Mouse (Mus musculus) midbrain, embryonic 16.5 days (tissue): ENCODE measurements at regions not wholly inside any gene's neighbourhood (a gene's known extent, or its start where the extent isn't known, plus 50 kb on each side); places are given as distances from the start of the nearest gene placed in this dataset.

ENCODE experiments used
- ATAC-seq: fragments of 200-750 bp; cut with Nextera tagmentation; 2 replicates; pipeline ENCODE4 v1.8.0; 2017; ENCODE audit warnings: moderate TSS enrichment
- H3K27ac ChIP-seq: fragments of 300-500 bp; sonication (generic); 2 replicates; pipeline ENCODE4 v1.5.1; 2014; ENCODE audit warnings: mild to moderate bottlenecking, low read length, mixed read lengths
- H3K27me3 ChIP-seq: fragments of 300-500 bp; sonication (generic); 2 replicates; pipeline ENCODE4 v1.6.1; 2014; ENCODE audit warnings: low read depth, low read length, mixed read lengths; ENCODE audit not compliant: control insufficient read depth, insufficient read depth
- H3K36me3 ChIP-seq: fragments of 300-500 bp; sonication (generic); 2 replicates; pipeline ENCODE4 v1.6.1; 2014; ENCODE audit warnings: mild to moderate bottlenecking, low read length, moderate library complexity, mixed read lengths; ENCODE audit not compliant: control insufficient read depth, insufficient read depth
- H3K4me1 ChIP-seq: fragments of 300-500 bp; sonication (generic); 2 replicates; pipeline ENCODE4 v1.6.1; 2014; ENCODE audit warnings: mild to moderate bottlenecking, low read length, mixed read lengths; ENCODE audit not compliant: control insufficient read depth, insufficient read depth
- H3K4me2 ChIP-seq: fragments of 300-500 bp; sonication (generic); 2 replicates; pipeline ENCODE4 v1.6.1; 2014; ENCODE audit warnings: mild to moderate bottlenecking, low read length, mixed read lengths
- H3K4me3 ChIP-seq: fragments of 300-500 bp; sonication (generic); 2 replicates; pipeline ENCODE4 v1.5.1; 2014; ENCODE audit warnings: low read depth, mild to moderate bottlenecking, low read length, moderate library complexity, mixed read lengths
- H3K9ac ChIP-seq: fragments of 300-500 bp; sonication (generic); 2 replicates; pipeline ENCODE4 v1.6.1; 2014; ENCODE audit warnings: low read depth, low read length, mixed read lengths
- H3K9me3 ChIP-seq: fragments of 300-500 bp; sonication (generic); replicated peaks from 2 replicates; pipeline ENCODE4 v1.6.1; 2014; ENCODE audit warnings: mild to moderate bottlenecking, low read length, mixed read lengths; ENCODE audit not compliant: control insufficient read depth, poor library complexity, severe bottlenecking
- WGBS: fragments of 180-500 bp; shearing (Covaris S2); extraction: QIAGEN DNeasy Blood & Tissue Kit; methylation state at CpG from one replicate; pipeline ENCODE4 v1.1.7; 2014; 5-methylcytosine and 5-hydroxymethylcytosine counted together

GRCm38 (mm10) chr13:40423051-40423450 is 61.8 kb upstream of the Ofcc1 start:
- Histone ChIP-seq H3K4me2 (no peak overlapping the region), H3K27ac (no peak overlapping the region), H3K9ac (no peak overlapping the region), H3K36me3 (no peaks in the 10 kb centered on the region), H3K4me3 (no peak overlapping the region), H3K27me3 (no peaks in the 10 kb centered on the region), H3K4me1 (no peaks in the 10 kb centered on the region), H3K9me3 (no peaks in the 10 kb centered on the region)
- WGBS, result 56% methylated on average over 3 of the region's 3 CpGs
- no peak for ATAC-seq

DNA sequence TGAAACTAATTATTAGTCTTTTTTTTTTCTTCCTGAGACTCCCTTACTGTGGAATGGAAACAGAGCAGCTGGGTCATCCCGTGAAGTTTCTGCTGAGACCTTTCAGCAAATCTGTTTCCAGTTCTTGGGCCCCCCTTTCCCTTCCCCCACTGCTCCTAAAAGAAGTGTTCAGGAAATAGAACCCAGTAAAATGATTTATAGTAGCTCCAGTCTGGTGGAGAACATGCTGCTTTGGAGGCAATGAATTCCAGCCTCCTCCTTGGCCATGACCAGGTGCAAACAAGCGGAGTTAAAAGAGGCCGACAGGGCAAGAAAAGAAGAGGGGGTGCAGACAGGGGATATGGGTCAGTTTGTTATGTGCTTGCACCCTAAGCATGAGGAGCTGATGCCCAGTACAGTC is 56.6 kb upstream of the Ofcc1 start:
- no peak overlapping the region for H3K4me2 ChIP-seq
- H3K27ac ChIP-seq, result no peak overlapping the region
- no peaks in the 10 kb centered on the region for H3K27me3 ChIP-seq
- H3K36me3 ChIP-seq, result no peaks in the 10 kb centered on the region
- H3K4me1 ChIP-seq, result no peaks in the 10 kb centered on the region
- H3K9ac ChIP-seq, result no peak overlapping the region
- no peak overlapping the region for H3K4me3 ChIP-seq
- H3K9me3 ChIP-seq, result no peaks in the 10 kb centered on the region
- 82% methylated on average over 3 of the region's 3 CpGs for WGBS
- no peak for ATAC-seq

DNA sequence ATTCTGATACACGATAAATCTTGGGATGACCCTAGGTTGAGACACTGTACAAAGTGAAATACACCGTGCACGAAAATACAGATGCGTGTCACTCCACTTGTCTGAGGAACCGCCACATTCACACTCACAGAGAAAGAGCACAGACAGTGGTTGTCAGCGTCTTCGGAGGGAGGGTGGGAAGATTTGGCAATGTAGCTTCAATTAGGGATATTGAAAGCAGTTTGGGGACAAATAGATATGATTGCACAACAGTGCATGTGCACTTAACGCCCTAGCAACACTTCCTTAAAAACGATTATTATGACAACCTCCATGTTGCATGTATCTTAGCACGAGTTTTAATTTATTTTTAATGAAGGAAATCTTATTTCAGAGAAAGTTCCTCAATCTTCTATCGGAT is 51.8 kb upstream of the Ofcc1 start:
- H3K36me3 ChIP-seq, result no peaks in the 10 kb centered on the region
- no peaks in the 10 kb centered on the region for H3K9me3 ChIP-seq
- no peak overlapping the region for H3K4me3 ChIP-seq
- ATAC-seq, result no peak
- no peaks in the 10 kb centered on the region for H3K27me3 ChIP-seq
- 95% methylated on average over 11 of the region's 11 CpGs for WGBS
- H3K27ac ChIP-seq, result no peak overlapping the region
- H3K4me1 ChIP-seq, result no peaks in the 10 kb centered on the region
- H3K4me2 ChIP-seq, result no peak overlapping the region
- no peak overlapping the region for H3K9ac ChIP-seq
